Mouse (Mus musculus) stomach, embryonic 14.5 days (tissue): ENCODE results near the gene Gm29776. TPM values are rescaled to one million over a fixed set of nuclear protein-coding genes. Genes with fewer than 3 reads are reported as not detected.

Source experiments
- ATAC-seq: fragments of 200-750 bp; cut with Nextera tagmentation; 2 replicates; pipeline ENCODE4 v1.8.0; 2017; ENCODE audit warnings: low read depth, moderate TSS enrichment; ENCODE audit not compliant: insufficient number of reproducible peaks, insufficient read depth, low FRiP score
- H3K27ac ChIP-seq: fragments of 300-500 bp; sonication (generic); 2 replicates; pipeline ENCODE4 v1.5.1; 2014; ENCODE audit warnings: mild to moderate bottlenecking, low read length, moderate library complexity, mixed read lengths
- H3K27me3 ChIP-seq: fragments of 300-500 bp; sonication (generic); 2 replicates; pipeline ENCODE4 v1.6.1; 2014; ENCODE audit warnings: low read length, control low read depth, mixed read lengths; ENCODE audit not compliant: control insufficient read depth, insufficient read depth
- H3K36me3 ChIP-seq: fragments of 300-500 bp; sonication (generic); 2 replicates; pipeline ENCODE4 v1.6.1; 2014; ENCODE audit warnings: mild to moderate bottlenecking, control low read depth, low read length, moderate library complexity, mixed read lengths; ENCODE audit not compliant: control insufficient read depth, insufficient read depth
- H3K4me1 ChIP-seq: fragments of 300-500 bp; sonication (generic); 2 replicates; pipeline ENCODE4 v1.6.1; 2014; ENCODE audit warnings: low read length, control low read depth, mixed read lengths; ENCODE audit not compliant: control insufficient read depth, insufficient read depth
- H3K4me2 ChIP-seq: fragments of 300-500 bp; sonication (generic); replicated peaks from 2 replicates; pipeline ENCODE4 v1.6.1; 2014; ENCODE audit warnings: low read depth, low read length, control low read depth
- H3K4me3 ChIP-seq: fragments of 300-500 bp; sonication (generic); 2 replicates; pipeline ENCODE4 v1.5.1; 2014; ENCODE audit warnings: low read depth, low read length, control low read depth
- H3K9ac ChIP-seq: fragments of 300-500 bp; sonication (generic); replicated peaks from 2 replicates; pipeline ENCODE4 v1.6.1; 2014; ENCODE audit warnings: low read depth, mild to moderate bottlenecking, control low read depth, low read length, moderate library complexity, mixed read lengths
- H3K9me3 ChIP-seq: fragments of 300-500 bp; sonication (generic); 2 replicates; pipeline ENCODE4 v1.6.1; 2016; ENCODE audit warnings: low read depth, low read length, control low read depth; ENCODE audit not compliant: control insufficient read depth
- WGBS: fragments of 180-500 bp; shearing (Covaris S2); extraction: QIAGEN DNeasy Blood & Tissue Kit; methylation state at CpG from one replicate; pipeline ENCODE4 v1.1.7; 2014; 5-methylcytosine and 5-hydroxymethylcytosine counted together
- polyA plus RNA-seq: library from polyadenylated mRNA; unstranded; fragments of >200 nt; fragmentation: Nextera tagmentation; extraction: Ambion mirVana; gene quantifications from 2 replicates; pipeline ENCODE4 v1.2.1, GENCODE M21; 2014

Gene Gm29776
- 0.17 and 0.24 TPM in 2 replicates for polyA plus RNA-seq

DNA sequence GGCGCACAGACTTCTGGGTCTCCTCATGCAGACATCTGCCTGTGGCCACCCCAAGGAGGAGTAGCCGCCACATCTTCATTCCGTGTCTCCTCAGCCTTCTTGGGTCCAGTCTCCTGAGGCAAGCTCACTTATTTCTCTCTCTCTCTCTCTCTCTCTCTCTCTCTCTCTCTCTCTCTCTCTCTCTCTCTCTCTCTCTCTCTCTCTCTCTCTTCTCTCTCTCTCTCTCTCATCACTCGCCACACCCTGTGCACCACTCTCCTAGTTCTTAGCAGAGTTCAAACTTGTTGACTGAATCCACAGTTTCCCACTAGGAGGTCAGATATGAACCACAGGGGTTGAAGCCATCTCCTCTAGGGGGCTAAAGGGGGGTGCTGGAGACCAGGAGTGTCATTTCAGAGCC lies at the start of gene Gm29776:
Gene Gm29776, minus strand, starts transcription at position 101 of the 400 bp plus-strand sequence.
- Histone ChIP-seq H3K4me3 (no peak within 1 kb of the TSS), H3K36me3 (peaks cover 1% of the 10 kb centered on the region; the same call in 1 of the 2 replicates), H3K27ac (no peak within 1 kb of the TSS), H3K27me3 (no peaks in the 10 kb centered on the region), H3K9ac (no peak within 1 kb of the TSS), H3K4me2 (no peak within 1 kb of the TSS), H3K4me1 (no peaks in the 10 kb centered on the region), H3K9me3 (no peaks in the 10 kb centered on the region)
- WGBS = 54% methylated on average over 4 of the region's 4 CpGs
- no peak for ATAC-seq

DNA sequence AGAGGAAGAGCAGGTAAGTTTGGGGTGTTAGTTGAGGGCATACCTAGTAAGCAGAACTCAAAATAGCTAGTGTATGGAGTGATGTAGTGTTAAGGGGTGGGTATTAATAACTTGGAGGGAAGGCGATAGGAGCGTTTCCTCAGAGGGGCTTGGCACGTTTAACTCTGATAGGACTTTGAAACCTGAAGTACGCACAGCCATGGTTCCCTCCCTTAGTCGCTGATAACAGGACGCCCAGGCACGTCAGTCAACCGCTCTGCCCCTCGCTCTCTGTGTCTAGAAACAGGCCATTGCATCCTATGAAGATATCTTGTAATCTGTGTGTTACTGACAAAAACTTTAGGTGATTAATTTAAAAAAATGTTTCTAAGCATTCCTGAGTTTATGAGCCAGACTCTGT lies 47.4 kb upstream of the Gm29776 start:
- no peaks in the 10 kb centered on the region for H3K27me3 ChIP-seq
- no peaks in the 10 kb centered on the region for H3K9me3 ChIP-seq
- H3K9ac ChIP-seq = no peak overlapping the region
- no peak for ATAC-seq
- H3K4me1 ChIP-seq = no peaks in the 10 kb centered on the region
- H3K4me3 ChIP-seq = no peak overlapping the region
- H3K4me2 ChIP-seq = no peak overlapping the region
- no peaks in the 10 kb centered on the region for H3K36me3 ChIP-seq
- H3K27ac ChIP-seq = no peak overlapping the region
- 72% methylated on average over 9 of the region's 9 CpGs for WGBS

DNA sequence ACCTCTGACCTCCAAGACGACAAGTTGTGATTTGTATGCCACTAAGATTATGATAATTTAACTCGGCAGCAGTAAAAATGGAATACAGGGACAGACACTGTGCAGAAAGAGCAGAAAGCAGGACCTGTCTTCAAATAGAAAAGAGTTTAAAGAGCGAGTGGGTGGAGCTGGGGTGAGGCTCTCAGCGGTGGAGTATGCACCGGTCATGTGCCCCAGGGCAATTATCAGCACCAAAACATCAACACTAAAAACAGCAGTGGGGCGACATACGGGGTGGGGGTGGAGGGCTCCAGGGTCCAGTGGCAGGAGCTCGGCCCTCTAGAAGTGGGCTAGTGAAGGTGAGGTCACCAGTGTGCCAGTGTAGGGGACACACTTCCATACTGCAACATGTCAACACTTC lies 45.8 kb upstream of the Gm29776 start:
- Histone ChIP-seq H3K4me1 (no peaks in the 10 kb centered on the region), H3K4me3 (no peak overlapping the region), H3K27me3 (no peaks in the 10 kb centered on the region), H3K27ac (no peak overlapping the region), H3K9ac (no peak overlapping the region), H3K36me3 (no peaks in the 10 kb centered on the region), H3K9me3 (no peaks in the 10 kb centered on the region), H3K4me2 (no peak overlapping the region)
- WGBS = 51% methylated on average over 8 of the region's 8 CpGs
- no peak for ATAC-seq

DNA sequence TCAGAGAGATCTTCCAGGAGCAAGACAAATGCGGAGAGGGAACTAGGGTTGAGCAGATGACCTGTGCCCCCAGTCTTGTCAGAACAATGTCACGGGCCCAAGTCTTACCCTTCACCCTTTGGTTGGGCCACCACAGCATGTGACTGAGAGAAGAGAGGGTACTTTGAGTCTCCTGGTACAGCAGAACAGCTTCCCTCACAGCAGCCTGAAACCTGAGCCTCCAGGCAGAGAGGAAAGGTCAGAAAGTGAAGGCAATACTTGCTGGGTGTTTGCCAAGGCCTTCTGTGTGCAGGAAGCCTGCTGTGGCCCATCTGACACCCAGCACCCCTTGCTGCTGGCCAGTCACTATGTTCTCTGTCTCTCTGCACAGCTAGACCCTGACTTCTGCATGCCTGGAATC lies 43.7 kb upstream of the Gm29776 start:
- H3K4me2 ChIP-seq = no peak overlapping the region
- no peaks in the 10 kb centered on the region for H3K9me3 ChIP-seq
- no peak for ATAC-seq
- no peaks in the 10 kb centered on the region for H3K4me1 ChIP-seq
- no peak overlapping the region for H3K9ac ChIP-seq
- H3K27ac ChIP-seq = no peak overlapping the region
- no peaks in the 10 kb centered on the region for H3K27me3 ChIP-seq
- no peaks in the 10 kb centered on the region for H3K36me3 ChIP-seq
- H3K4me3 ChIP-seq = no peak overlapping the region
- 44% methylated on average over 2 of the region's 2 CpGs for WGBS

DNA sequence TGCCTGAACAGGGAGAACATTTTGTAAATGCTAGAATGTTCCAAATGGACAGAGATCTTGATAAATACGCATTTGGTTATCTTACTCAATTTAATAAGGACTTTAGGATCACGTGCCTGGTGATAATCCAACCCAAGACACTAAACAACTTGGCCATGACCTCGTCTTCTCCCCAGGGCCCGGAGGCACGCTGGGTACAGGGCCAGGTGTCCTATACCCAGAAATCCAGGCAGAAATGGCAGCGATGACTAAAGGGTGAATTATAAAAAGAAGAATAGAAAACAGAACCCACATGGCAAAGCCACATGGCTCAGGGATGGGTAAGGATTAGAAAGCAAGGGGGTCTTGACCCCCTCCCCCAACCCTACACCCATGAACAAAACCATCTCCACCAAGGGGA lies 43.1 kb upstream of the Gm29776 start:
- H3K36me3 ChIP-seq = no peaks in the 10 kb centered on the region
- 0 out of 2 replicates have a peak, but pooled peaks cover 3% of the 10 kb centered on the region for H3K4me1 ChIP-seq
- WGBS = 79% methylated on average over 6 of the region's 6 CpGs
- no peak overlapping the region for H3K9ac ChIP-seq
- no peak overlapping the region for H3K4me3 ChIP-seq
- H3K27me3 ChIP-seq = no peaks in the 10 kb centered on the region
- H3K9me3 ChIP-seq = no peaks in the 10 kb centered on the region
- no peak overlapping the region for H3K4me2 ChIP-seq
- ATAC-seq = no peak
- no peak overlapping the region for H3K27ac ChIP-seq

DNA sequence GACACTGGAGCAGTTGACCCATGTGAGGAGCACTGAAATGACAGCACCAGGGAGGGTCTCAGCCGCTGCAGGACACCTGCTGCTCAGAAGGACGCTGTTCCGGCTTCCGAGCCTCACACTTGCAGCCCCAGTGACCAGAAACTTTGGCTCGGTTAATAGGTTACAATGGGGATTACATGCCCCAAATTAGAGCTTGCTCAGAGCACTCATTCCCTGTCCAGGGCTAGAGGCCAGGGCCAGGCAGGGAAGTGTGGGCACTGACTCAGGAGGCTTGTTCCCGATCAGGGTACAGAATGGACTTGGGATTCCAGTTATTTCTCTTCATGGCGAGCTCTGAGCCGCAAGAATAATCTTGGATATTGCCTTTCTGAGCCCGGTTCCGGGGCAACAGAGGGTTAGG lies 39.0 kb upstream of the Gm29776 start:
- 84% methylated on average over 10 of the region's 10 CpGs for WGBS
- 0 out of 2 replicates have a peak overlapping the region, but pooled peaks have one; percentile 27 for H3K27ac ChIP-seq

DNA sequence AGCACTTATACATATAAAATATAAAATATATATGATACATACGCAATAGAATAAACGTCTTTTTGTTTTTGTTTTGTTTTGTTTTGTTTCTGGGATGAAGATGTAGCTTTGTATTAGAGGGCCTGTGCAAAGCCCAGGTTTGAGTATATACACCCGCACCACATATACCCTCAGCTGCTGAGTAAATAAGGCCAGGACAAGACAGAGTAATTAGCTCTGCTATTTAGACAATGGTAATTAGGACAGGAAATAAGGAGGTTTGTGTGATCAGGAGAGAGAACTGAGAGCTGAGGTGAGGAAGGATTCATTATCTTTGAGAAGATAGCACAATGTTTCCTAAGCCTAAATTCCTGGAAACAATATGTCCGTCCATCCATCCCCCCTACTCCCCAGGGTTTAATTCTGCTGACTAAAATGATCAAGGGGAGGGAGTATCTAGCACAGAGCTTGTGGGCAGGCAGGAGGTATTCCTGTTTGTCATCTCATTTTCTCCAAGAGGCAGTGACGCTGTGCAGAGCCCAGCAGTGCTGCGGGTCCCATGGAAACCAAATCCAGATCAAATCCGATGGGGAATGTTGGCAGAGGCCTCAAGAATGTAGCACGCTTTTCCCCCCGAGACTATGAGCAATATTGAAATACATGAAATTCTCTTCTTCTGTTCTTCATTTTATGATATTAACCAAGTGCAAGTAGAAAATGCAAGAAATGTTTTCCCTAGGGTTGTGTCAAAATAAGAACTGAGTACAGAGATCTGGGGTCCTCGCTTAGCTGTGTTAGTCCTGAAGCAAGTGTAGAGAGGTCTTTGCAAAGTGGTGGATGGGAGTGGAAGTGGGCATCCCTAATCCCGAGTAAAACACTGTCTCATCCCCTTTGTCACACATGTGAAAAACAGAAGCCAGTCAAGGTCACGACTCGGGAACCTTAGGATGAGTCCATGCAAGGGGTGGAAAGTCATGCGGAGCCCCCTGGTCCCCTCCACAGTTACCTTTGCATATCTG lies 38.2 kb upstream of the Gm29776 start:
- Histone ChIP-seq H3K4me1 (0 out of 2 replicates have a peak, but pooled peaks cover 3% of the 10 kb centered on the region), H3K9ac (no peak overlapping the region), H3K27ac (0 out of 2 replicates have a peak overlapping the region, but pooled peaks have one; percentile 27), H3K9me3 (no peaks in the 10 kb centered on the region), H3K4me3 (no peak overlapping the region), H3K27me3 (no peaks in the 10 kb centered on the region), H3K4me2 (no peak overlapping the region), H3K36me3 (no peaks in the 10 kb centered on the region)
- 60% methylated on average over 14 of the region's 14 CpGs for WGBS
- peak; percentile 28; the same call in 1 of the 2 replicates for ATAC-seq

More for the DNA sequence above, 39.0 kb upstream of the Gm29776 start:
- no peaks in the 10 kb centered on the region for H3K9me3 ChIP-seq
- H3K4me3 ChIP-seq = no peak overlapping the region
- H3K4me2 ChIP-seq = no peak overlapping the region
- H3K4me1 ChIP-seq = 0 out of 2 replicates have a peak, but pooled peaks cover 3% of the 10 kb centered on the region
- no peak overlapping the region for H3K9ac ChIP-seq
- no peak for ATAC-seq
- no peaks in the 10 kb centered on the region for H3K27me3 ChIP-seq
- H3K36me3 ChIP-seq = no peaks in the 10 kb centered on the region

DNA sequence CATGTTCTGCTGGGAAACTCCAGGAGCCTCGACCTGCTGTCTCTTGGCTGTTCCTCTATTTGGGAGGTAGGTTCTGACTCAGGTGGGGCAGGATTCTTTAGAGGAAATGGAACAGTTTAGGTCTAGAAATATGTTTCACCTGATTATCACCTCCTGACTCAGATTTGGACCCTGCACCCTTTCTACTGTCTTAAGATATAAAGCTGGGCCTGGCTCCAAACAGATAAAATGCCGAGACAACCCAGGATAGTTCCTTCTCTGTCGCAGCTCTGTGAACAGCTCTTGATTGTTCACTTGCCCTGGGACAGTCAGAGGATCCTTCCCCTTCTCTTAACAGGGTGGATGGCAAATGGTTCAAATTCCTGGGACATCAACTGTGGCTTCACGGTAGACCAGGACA lies 36.6 kb upstream of the Gm29776 start:
- Histone ChIP-seq H3K9me3 (no peaks in the 10 kb centered on the region), H3K27me3 (no peaks in the 10 kb centered on the region), H3K27ac (no peak overlapping the region), H3K4me3 (no peak overlapping the region), H3K36me3 (no peaks in the 10 kb centered on the region), H3K4me1 (0 out of 2 replicates have a peak, but pooled peaks cover 3% of the 10 kb centered on the region), H3K4me2 (no peak overlapping the region), H3K9ac (no peak overlapping the region)
- ATAC-seq = no peak
- 73% methylated on average over 4 of the region's 4 CpGs for WGBS
